Mouse (Mus musculus): Measurements from ENCODE around the gene Psma6. TPM values are rescaled to one million over a fixed set of nuclear protein-coding genes. Genes with fewer than 3 reads are reported as not detected.

Gene Psma6
- polyA plus RNA-seq, 1 experiment from 2014 or later = 528 TPM

DNA sequence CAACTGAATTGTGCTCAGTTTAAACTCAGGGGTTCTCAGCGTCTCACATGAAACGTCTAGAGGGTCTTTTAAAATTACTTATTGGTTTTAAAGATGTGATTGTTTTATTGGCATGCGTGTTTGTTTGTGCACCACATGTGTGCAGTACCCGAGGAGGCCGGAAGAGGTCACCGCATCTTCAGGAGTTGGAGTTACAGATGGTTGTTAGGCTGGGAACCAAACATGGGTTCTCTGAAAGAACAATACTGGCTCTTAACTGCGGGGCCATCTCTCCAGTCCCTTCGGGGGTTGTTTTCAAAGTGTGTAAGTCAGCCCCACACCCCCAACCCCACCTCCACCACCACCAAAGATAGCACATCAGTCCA lies 48.9 kb downstream of the Psma6 start:
- Histone ChIP-seq H3K27me3 (ENCODE audit: insufficient read depth, poor library complexity, severe bottlenecking) (no peaks in the 10 kb centered on the region), H3K4me1 (replicated peaks) (peaks cover 15% of the 10 kb centered on the region), H3K9me3 (no peaks in the 10 kb centered on the region), H3K4me3 (no peak overlapping the region), H3K36me3 (no peaks in the 10 kb centered on the region), H3K27ac (no peak overlapping the region)
- no peak for DNase-seq (ENCODE audit: low spot score)
- 93% methylated on average over 8 of the region's 8 CpGs for WGBS

DNA sequence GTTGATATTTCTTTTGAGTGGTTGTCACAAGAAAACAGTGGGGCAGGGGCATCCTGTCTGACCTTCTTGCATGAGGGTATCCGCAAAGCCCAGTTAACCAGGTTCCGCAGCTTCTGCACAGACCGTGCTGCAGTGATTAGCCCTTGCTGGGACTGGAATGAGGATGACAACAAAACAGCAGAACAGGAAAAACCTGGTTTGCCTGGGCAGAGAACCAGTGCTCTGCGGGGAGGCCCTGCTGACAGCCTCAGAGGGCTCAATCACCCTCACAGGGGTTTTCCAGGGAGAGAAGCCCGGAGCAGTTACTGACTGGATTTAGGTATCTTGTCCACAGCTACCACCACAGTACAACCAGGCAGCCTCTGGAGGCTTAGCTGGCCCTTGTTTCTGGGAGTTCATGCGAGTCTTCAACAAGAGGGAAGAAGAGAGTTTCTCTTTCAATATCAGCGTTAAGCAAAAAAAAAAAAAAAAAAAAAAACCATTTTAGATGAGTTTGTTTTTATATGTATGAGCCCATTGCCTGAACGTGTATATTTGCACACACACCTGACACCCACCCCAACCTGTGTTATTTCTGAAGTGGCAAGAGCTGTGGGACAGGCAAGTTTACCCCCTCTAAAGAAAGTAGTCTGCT lies 49.9 kb downstream of the Psma6 start:
- Histone ChIP-seq H3K9me3 (no peaks in the 10 kb centered on the region), H3K4me3 (no peak overlapping the region), H3K27ac (no peak overlapping the region), H3K4me1 (replicated peaks) (peaks cover 24% of the 10 kb centered on the region), H3K36me3 (no peaks in the 10 kb centered on the region), H3K27me3 (ENCODE audit: insufficient read depth, poor library complexity, severe bottlenecking) (no peaks in the 10 kb centered on the region)
- DNase-seq (ENCODE audit: low spot score) = no peak
- WGBS = 33% methylated on average over 8 of the region's 8 CpGs

DNA sequence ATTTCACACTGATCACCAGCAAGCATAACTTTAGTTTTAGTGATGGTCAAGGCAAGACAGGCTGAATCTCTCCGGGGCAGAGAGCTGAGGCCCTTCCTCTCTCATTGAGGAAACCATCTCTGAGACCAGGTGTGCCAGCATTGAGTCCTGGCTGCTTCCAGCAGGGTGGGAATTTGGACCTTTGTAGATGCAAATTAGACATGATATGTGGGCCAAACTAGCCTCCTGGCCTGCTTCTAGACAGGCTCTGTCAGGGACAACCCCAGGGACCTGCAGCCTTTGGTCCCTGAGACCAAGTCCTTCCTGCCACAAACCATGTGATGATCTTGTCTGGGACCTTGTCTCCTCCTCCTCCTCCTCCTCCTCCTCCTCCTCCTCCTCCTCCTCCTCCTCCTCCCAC lies 51.1 kb downstream of the Psma6 start:
- Histone ChIP-seq H3K4me3 (no peak overlapping the region), H3K36me3 (no peaks in the 10 kb centered on the region), H3K9me3 (no peaks in the 10 kb centered on the region), H3K27ac (no peak overlapping the region), H3K4me1 (replicated peaks) (peaks cover 34% of the 10 kb centered on the region), H3K27me3 (ENCODE audit: insufficient read depth, poor library complexity, severe bottlenecking) (no peaks in the 10 kb centered on the region)
- no peak for DNase-seq (ENCODE audit: low spot score)
- 70% methylated on average over 1 of the region's 1 CpGs for WGBS

DNA sequence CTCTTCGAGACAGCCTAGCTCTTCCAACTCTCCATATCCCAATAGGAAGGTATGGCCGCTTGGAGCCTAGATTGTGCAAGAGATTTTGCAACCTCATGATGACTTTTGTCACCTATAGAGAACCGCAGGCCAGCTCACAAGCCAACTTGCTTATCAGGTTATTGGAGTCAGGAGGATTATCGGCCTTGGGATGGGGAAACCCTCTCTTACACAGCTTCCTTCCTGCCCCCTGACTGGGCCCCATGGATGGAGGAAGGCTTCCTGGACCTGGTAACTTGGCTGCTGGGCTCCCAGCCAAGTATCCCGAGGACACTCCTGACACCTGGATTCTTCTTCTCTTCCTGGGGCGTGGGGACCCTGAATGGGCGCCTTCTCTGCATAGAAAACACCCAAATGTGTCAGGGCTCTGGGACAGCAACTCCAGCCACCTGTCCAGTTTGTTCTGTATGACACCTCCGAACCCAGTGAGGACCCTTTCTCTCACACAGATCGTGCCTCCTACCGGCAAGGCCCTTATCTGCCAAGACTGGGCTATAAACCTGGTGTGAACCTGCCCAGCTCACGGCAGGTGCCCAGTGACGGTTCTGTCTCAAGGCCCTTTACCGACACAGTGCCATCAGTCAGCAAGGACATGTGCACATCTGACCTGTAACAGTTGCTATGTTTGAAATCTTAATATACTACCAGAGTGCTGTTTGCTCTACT lies 53.3 kb downstream of the Psma6 start:
- no peak for DNase-seq (ENCODE audit: low spot score)
- H3K4me3 ChIP-seq = no peak overlapping the region
- H3K27ac ChIP-seq = peak overlapping the region; percentile 8; the same call in 1 of the 2 replicates
- WGBS = 80% methylated on average over 13 of the region's 13 CpGs
- peaks cover 39% of the 10 kb centered on the region for H3K4me1 ChIP-seq (replicated peaks)
- no peaks in the 10 kb centered on the region for H3K9me3 ChIP-seq
- H3K36me3 ChIP-seq = no peaks in the 10 kb centered on the region
- H3K27me3 ChIP-seq (ENCODE audit: insufficient read depth, poor library complexity, severe bottlenecking) = no peaks in the 10 kb centered on the region

DNA sequence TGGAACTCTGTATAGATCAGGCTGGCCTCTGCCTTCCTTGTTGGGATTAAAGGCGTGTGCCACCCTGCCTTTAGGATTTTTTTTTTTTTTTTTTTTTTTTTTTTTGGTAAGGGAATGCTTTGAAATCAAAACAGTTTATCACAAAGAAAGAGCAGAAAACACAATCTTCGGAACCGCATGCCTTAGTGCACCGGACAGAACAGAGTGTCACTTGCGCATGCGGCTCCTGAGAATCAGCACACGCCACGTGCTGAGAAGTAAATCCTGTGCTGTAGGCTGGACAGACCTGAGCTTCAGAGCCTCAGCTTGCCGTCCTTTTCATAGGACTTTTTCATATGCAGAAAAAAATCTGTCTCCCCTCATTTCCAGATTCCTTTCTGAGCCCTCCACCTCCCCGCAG lies 54.0 kb downstream of the Psma6 start:
- DNase-seq (ENCODE audit: low spot score) = no peak
- peak overlapping the region; percentile 69; the same call in 1 of the 2 replicates for H3K27ac ChIP-seq
- 68% methylated on average over 10 of the region's 10 CpGs for WGBS
- no peaks in the 10 kb centered on the region for H3K27me3 ChIP-seq (ENCODE audit: insufficient read depth, poor library complexity, severe bottlenecking)
- no peaks in the 10 kb centered on the region for H3K36me3 ChIP-seq
- no peaks in the 10 kb centered on the region for H3K9me3 ChIP-seq
- H3K4me3 ChIP-seq = peak overlapping the region; percentile 38
- H3K4me1 ChIP-seq (replicated peaks) = peaks cover 41% of the 10 kb centered on the region

DNA sequence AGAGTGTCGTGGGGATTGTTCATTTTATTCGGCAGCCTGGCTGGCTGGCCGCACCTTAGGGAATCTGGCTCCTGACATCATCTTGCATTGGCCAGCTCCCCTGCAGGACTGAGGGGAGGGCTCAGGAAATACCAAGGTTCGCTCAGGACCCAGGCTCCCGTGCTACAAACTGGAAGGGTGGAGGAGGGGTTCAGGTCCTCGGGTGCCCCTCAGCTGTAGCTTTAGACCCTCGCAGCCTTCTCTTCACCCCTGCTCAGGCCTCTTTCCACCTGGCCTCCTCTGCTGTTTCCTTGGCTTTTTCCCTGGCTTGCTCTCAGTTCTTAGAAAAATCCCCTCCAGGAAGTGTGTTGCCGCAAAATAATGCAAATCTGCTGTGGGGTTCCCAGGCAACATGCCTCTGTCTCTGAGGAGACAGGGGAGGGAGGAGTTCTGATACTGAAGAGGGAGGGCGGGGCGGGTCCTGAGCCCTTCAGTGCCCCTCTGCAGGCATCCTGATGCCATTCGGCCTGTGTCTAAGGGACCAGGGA lies 54.7 kb downstream of the Psma6 start:
- Histone ChIP-seq H3K9me3 (no peaks in the 10 kb centered on the region), H3K4me1 (replicated peaks) (peaks cover 47% of the 10 kb centered on the region), H3K27ac (peak overlapping the region; percentile 69), H3K36me3 (no peaks in the 10 kb centered on the region), H3K27me3 (ENCODE audit: insufficient read depth, poor library complexity, severe bottlenecking) (no peaks in the 10 kb centered on the region), H3K4me3 (peak overlapping the region; percentile 38)
- DNase-seq (ENCODE audit: low spot score) = peak; percentile 58
- WGBS = 4% methylated on average over 11 of the region's 11 CpGs

DNA sequence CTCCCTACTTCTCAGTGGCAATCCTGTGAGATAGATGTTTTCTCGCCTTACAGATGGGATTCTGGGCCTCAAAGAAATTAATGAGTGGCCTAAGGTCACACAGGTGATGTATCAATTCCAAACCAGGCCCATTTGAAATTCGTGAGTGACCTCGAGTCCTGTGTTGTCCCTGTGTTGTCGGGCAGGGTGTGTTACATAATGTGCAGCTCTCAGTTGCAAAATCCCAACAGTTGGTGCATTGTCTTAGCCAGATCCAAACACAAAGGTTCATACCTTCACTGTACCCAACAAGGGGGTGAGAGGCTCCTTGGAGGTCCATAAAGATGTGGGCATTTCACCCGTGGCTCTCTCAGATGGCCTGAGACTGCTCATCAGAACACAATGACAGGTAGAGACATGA lies 56.4 kb downstream of the Psma6 start:
- H3K4me1 ChIP-seq (replicated peaks) = peaks cover 49% of the 10 kb centered on the region
- H3K27ac ChIP-seq = no peak overlapping the region
- H3K27me3 ChIP-seq (ENCODE audit: insufficient read depth, poor library complexity, severe bottlenecking) = no peaks in the 10 kb centered on the region
- 79% methylated on average over 5 of the region's 5 CpGs for WGBS
- H3K36me3 ChIP-seq = no peaks in the 10 kb centered on the region
- DNase-seq (ENCODE audit: low spot score) = no peak
- no peaks in the 10 kb centered on the region for H3K9me3 ChIP-seq
- H3K4me3 ChIP-seq = no peak overlapping the region

DNA sequence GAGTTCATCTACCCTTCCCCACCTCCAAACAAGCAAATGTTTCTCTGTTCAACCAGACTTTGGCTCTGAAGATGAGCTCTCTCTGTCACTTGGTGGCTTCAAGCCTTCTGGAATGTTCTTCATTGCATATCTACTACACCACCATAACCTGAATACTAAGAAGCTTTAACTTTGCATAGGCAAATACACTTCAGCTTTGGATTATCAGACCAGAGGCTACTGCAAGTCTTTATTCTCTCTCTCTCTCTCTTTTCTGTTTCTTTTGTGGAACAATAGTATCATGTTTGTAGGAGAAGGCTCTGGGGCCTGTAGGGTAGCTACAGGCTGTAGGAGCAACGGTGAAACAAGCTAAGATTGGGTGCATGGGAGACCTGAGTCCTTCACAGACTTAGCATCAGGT lies 58.2 kb downstream of the Psma6 start:
- WGBS = 95% methylated on average over 1 of the region's 1 CpGs
- Histone ChIP-seq H3K27ac (no peak overlapping the region), H3K36me3 (no peaks in the 10 kb centered on the region), H3K9me3 (no peaks in the 10 kb centered on the region), H3K27me3 (ENCODE audit: insufficient read depth, poor library complexity, severe bottlenecking) (no peaks in the 10 kb centered on the region), H3K4me1 (replicated peaks) (peaks cover 56% of the 10 kb centered on the region), H3K4me3 (no peak overlapping the region)
- no peak for DNase-seq (ENCODE audit: low spot score)

DNA sequence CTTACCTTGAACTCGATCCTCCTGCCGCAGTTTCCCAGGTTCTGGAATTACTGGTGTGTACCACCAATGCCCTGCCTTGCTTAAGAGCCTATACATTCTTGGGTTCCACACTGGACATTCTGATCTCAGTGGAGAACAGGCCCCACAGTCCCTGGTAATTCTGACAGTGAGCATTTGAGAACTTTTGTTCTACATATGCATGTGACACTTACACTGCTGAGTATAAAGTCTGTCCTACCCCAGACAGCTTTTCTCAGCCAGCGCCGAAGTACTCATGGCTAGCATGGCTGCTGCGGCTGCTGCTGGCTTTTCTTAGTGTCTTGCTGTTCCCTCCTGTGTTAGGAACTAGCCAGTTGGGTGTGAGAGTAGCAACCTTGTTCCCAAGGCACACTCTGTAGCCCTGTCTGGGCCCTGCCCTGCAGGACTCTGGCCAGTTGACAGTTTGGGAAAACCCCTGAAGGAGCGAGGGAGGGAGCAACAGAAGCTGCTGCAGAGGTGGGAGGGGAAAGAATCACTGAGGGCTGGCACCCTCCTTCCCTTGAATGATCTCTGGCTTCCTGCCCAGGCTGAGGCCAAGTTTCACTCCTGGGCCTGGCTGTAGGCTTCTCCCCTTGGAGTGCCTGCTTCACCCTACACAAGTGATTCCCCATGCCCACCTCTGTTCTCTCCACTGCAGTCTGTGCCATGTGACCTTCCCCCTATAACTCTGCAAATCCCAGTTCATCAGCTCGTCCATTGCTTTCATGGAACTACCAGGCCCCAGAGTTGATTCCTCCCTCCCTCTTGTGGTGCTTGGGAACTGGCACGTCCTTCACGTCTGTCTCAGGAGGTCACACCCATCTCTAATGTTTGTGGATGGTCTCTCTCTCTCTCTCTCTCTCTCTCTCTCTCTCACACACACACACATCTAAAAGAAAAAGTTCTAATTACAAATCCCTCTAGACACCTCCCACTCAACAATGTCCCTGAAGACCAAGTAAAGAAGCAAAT lies 59.1 kb downstream of the Psma6 start:
- H3K4me1 ChIP-seq (replicated peaks) = peaks cover 56% of the 10 kb centered on the region
- 0 out of 2 replicates have a peak overlapping the region, but pooled peaks have one; percentile 1 for H3K27ac ChIP-seq
- 72% methylated on average over 9 of the region's 9 CpGs for WGBS
- no peaks in the 10 kb centered on the region for H3K9me3 ChIP-seq
- H3K4me3 ChIP-seq = no peak overlapping the region
- DNase-seq (ENCODE audit: low spot score) = no peak
- no peaks in the 10 kb centered on the region for H3K27me3 ChIP-seq (ENCODE audit: insufficient read depth, poor library complexity, severe bottlenecking)
- H3K36me3 ChIP-seq = no peaks in the 10 kb centered on the region

DNA sequence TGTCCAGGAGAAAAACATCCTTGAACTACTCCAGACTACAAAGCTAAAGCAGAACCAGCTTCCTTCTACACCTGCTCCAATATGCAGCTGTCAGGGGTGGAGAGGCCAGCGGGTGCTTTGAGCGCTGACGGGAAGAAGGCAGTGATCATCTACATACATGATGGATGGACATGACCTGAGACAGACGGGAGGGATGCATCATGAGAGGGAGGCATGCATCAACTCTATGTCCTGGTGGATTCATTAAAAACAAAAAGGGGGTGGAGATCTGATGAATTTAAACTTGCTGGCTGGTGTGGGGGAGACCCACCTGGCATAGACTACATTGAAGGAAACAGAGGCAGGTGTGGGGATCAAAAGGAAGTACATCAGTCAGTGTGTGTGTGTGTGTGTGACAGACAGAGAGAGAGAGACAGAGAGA lies 60.0 kb downstream of the Psma6 start:
- Histone ChIP-seq H3K36me3 (no peaks in the 10 kb centered on the region), H3K4me1 (replicated peaks) (peaks cover 55% of the 10 kb centered on the region), H3K27ac (no peak overlapping the region), H3K27me3 (ENCODE audit: insufficient read depth, poor library complexity, severe bottlenecking) (no peaks in the 10 kb centered on the region), H3K4me3 (no peak overlapping the region), H3K9me3 (no peaks in the 10 kb centered on the region)
- no peak for DNase-seq (ENCODE audit: low spot score)
- 86% methylated on average over 4 of the region's 4 CpGs for WGBS

DNA sequence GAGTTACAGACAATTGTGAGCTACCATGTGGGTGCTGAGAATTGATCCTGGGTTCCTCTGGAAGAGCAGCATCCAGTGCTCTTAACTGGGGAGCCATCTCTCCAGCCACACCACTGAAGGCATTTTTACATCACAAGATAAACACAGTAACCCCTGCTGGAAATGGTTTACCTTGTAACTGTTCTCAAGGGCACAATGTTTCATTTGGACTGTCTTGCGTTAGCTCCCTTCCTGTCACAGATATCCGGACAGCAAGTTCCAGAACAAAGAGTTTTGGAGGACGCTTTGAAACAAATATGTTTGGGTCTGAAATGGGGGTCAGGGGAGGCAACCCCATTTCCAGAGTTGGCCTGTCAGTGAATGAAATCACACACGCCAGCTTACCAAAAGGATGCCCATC lies 61.6 kb downstream of the Psma6 start:
- Histone ChIP-seq H3K36me3 (no peaks in the 10 kb centered on the region), H3K4me3 (no peak overlapping the region), H3K4me1 (replicated peaks) (peaks cover 48% of the 10 kb centered on the region), H3K9me3 (no peaks in the 10 kb centered on the region), H3K27ac (no peak overlapping the region), H3K27me3 (ENCODE audit: insufficient read depth, poor library complexity, severe bottlenecking) (no peaks in the 10 kb centered on the region)
- DNase-seq (ENCODE audit: low spot score) = no peak
- WGBS = 90% methylated on average over 4 of the region's 4 CpGs

DNA sequence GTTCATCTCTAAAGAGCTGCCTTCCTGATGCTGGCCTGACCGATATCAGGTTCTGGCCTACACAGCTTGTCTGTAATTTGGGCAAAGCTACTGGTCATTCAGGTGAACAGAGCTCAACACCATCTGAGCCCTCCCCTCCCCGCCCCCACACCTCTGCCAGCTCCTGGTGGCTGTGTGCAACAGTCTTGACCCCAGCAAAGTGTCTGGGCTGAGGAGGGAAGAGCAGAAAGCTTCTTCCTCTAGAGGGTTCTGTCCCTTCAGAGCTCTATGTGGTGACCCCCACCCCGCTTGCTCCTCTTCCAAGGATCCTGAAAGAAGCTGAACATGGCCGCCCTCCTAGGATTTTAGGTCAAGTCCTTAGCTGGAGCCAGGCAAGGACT lies 62.3 kb downstream of the Psma6 start:
- WGBS = 78% methylated on average over 4 of the region's 4 CpGs
- H3K4me1 ChIP-seq (replicated peaks) = peaks cover 50% of the 10 kb centered on the region
- H3K36me3 ChIP-seq = no peaks in the 10 kb centered on the region
- no peak overlapping the region for H3K4me3 ChIP-seq
- H3K27me3 ChIP-seq (ENCODE audit: insufficient read depth, poor library complexity, severe bottlenecking) = no peaks in the 10 kb centered on the region
- peak overlapping the region; percentile 83 for H3K27ac ChIP-seq
- no peak for DNase-seq (ENCODE audit: low spot score)
- no peaks in the 10 kb centered on the region for H3K9me3 ChIP-seq
